Mouse (Mus musculus): ENCODE measurements around the gene Ccdc33.

The Ccdc33 gene

GRCm38 (mm10) chr9:58133893-58134884 is 15.6 kb upstream of the Ccdc33 start:
- in situ Hi-C loops (cut with MboI; ENCODE audit: low pct_unique_long_range_greater_than_20kb in 1 of 2, low sequenced_read_pairs in 2 of 2, unreplicated experiment in 1 of 2): no loop called here

- in situ Hi-C loops (cut with MboI; ENCODE audit: low pct_unique_long_range_greater_than_20kb in 1 of 2, low sequenced_read_pairs in 2 of 2, unreplicated experiment in 1 of 2): no loop called here
Observed at GRCm38 (mm10) chr9:58131735-58132134, 13.1 kb upstream of the Ccdc33 start.

- in situ Hi-C loops (cut with MboI; ENCODE audit: low pct_unique_long_range_greater_than_20kb in 1 of 2, low sequenced_read_pairs in 2 of 2, unreplicated experiment in 1 of 2): no loop called here
Observed at GRCm38 (mm10) chr9:58130909-58131308, 12.3 kb upstream of the Ccdc33 start.

- in situ Hi-C loops (cut with MboI; ENCODE audit: low pct_unique_long_range_greater_than_20kb in 1 of 2, low sequenced_read_pairs in 2 of 2, unreplicated experiment in 1 of 2): no loop called here
Observed at GRCm38 (mm10) chr9:58129508-58129907, 10.9 kb upstream of the Ccdc33 start.

- in situ Hi-C loops (cut with MboI; ENCODE audit: low pct_unique_long_range_greater_than_20kb in 1 of 2, low sequenced_read_pairs in 2 of 2, unreplicated experiment in 1 of 2): no loop called here
Observed at GRCm38 (mm10) chr9:58128926-58129413, 10.3 kb upstream of the Ccdc33 start.

GRCm38 (mm10) chr9:58125811-58126210 is 7.2 kb upstream of the Ccdc33 start:
- in situ Hi-C loops (cut with MboI; ENCODE audit: low pct_unique_long_range_greater_than_20kb in 1 of 2, low sequenced_read_pairs in 2 of 2, unreplicated experiment in 1 of 2): no loop called here

- in situ Hi-C loops (cut with MboI; ENCODE audit: low pct_unique_long_range_greater_than_20kb in 1 of 2, low sequenced_read_pairs in 2 of 2, unreplicated experiment in 1 of 2): no loop called here
Observed at GRCm38 (mm10) chr9:58125085-58125484, 6.5 kb upstream of the Ccdc33 start.

GRCm38 (mm10) chr9:58116024-58116651 is 2.5 kb downstream of the Ccdc33 start:
- in situ Hi-C loops (cut with MboI; ENCODE audit: low pct_unique_long_range_greater_than_20kb in 1 of 2, low sequenced_read_pairs in 2 of 2, unreplicated experiment in 1 of 2): no loop called here

- in situ Hi-C loops (cut with MboI; ENCODE audit: low pct_unique_long_range_greater_than_20kb in 1 of 2, low sequenced_read_pairs in 2 of 2, unreplicated experiment in 1 of 2): no loop called here
Observed at GRCm38 (mm10) chr9:58115297-58115925, 3.2 kb downstream of the Ccdc33 start.

- in situ Hi-C loops (cut with MboI; ENCODE audit: low pct_unique_long_range_greater_than_20kb in 1 of 2, low sequenced_read_pairs in 2 of 2, unreplicated experiment in 1 of 2): no loop called here
Observed at GRCm38 (mm10) chr9:58114019-58114418, 4.6 kb downstream of the Ccdc33 start.

- in situ Hi-C loops (cut with MboI; ENCODE audit: low pct_unique_long_range_greater_than_20kb in 1 of 2, low sequenced_read_pairs in 2 of 2, unreplicated experiment in 1 of 2): no loop called here
Observed at GRCm38 (mm10) chr9:58113279-58113884, 5.2 kb downstream of the Ccdc33 start.

GRCm38 (mm10) chr9:58112866-58113278 is 5.8 kb downstream of the Ccdc33 start:
- in situ Hi-C loops (cut with MboI; ENCODE audit: low pct_unique_long_range_greater_than_20kb in 1 of 2, low sequenced_read_pairs in 2 of 2, unreplicated experiment in 1 of 2): no loop called here

GRCm38 (mm10) chr9:58112321-58112751 is 6.3 kb downstream of the Ccdc33 start:
- in situ Hi-C loops (cut with MboI; ENCODE audit: low pct_unique_long_range_greater_than_20kb in 1 of 2, low sequenced_read_pairs in 2 of 2, unreplicated experiment in 1 of 2): no loop called here

- in situ Hi-C loops (cut with MboI; ENCODE audit: low pct_unique_long_range_greater_than_20kb in 1 of 2, low sequenced_read_pairs in 2 of 2, unreplicated experiment in 1 of 2): no loop called here
Observed at GRCm38 (mm10) chr9:58111431-58111830, 7.2 kb downstream of the Ccdc33 start.

- in situ Hi-C loops (cut with MboI; ENCODE audit: low pct_unique_long_range_greater_than_20kb in 1 of 2, low sequenced_read_pairs in 2 of 2, unreplicated experiment in 1 of 2): no loop called here
Observed at GRCm38 (mm10) chr9:58110787-58111186, 7.8 kb downstream of the Ccdc33 start.

GRCm38 (mm10) chr9:58107494-58107893 is 11.1 kb downstream of the Ccdc33 start:
- in situ Hi-C loops (cut with MboI; ENCODE audit: low pct_unique_long_range_greater_than_20kb in 1 of 2, low sequenced_read_pairs in 2 of 2, unreplicated experiment in 1 of 2): no loop called here

GRCm38 (mm10) chr9:58105595-58106169 is 12.9 kb downstream of the Ccdc33 start:
- in situ Hi-C loops (cut with MboI; ENCODE audit: low pct_unique_long_range_greater_than_20kb in 1 of 2, low sequenced_read_pairs in 2 of 2, unreplicated experiment in 1 of 2): no loop called here

GRCm38 (mm10) chr9:58103647-58104046 is 15.0 kb downstream of the Ccdc33 start:
- in situ Hi-C loops (cut with MboI; ENCODE audit: low pct_unique_long_range_greater_than_20kb in 1 of 2, low sequenced_read_pairs in 2 of 2, unreplicated experiment in 1 of 2): no loop called here
